Mouse (Mus musculus) sigmoid colon, adult 10 weeks (tissue): ENCODE results near the gene Clptm1l. TPM values are rescaled to one million over a fixed set of nuclear protein-coding genes. Genes with fewer than 3 reads are reported as not detected.

Experiments used
- polyA plus RNA-seq: library from polyadenylated mRNA; stranded (reverse); fragments of 350-450 nt; fragmentation: Illumina TruSeq; extraction: RNeasy Lipid Tissue Mini Kit (QIAGEN cat#74804); gene quantifications from one replicate; pipeline ENCODE4 v1.2.3, GENCODE M21; 2014; ENCODE audit warnings: low read depth, low replicate concordance

Gene Clptm1l
- polyA plus RNA-seq = 89.8 TPM

DNA sequence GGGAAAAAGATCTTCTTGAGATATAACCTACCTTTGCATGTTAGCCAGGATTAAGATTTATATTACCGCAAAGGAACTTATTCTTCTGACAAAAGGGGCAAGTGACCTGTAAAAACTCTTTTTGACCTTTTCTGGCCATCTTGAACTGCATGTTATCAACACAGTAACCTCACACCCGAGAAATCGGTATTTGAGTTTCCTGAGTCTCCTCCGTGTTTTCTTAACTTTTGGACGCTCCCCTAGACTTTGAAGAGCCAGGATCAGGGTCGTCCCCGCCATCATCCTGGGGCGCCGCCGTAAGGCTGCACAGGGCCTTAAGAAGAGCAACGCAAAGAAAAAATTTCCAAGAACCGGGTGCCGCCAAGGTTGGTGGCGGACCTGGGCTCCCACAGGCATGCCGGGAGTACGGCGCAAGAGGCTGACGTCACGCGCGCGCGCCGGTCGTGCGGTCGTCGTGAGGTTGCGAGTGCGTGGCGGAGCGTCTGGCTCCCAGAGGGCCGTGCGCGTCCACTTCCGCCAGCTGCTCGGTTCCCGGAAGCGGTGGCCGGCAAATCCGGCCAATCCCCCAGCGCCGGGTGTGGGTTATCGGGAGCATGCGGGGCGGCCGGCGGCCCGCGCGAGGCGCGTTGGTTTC, at the start of gene Clptm1l:
Gene Clptm1l, plus strand, starts transcription at position 485 of the 634 bp plus-strand sequence.

DNA sequence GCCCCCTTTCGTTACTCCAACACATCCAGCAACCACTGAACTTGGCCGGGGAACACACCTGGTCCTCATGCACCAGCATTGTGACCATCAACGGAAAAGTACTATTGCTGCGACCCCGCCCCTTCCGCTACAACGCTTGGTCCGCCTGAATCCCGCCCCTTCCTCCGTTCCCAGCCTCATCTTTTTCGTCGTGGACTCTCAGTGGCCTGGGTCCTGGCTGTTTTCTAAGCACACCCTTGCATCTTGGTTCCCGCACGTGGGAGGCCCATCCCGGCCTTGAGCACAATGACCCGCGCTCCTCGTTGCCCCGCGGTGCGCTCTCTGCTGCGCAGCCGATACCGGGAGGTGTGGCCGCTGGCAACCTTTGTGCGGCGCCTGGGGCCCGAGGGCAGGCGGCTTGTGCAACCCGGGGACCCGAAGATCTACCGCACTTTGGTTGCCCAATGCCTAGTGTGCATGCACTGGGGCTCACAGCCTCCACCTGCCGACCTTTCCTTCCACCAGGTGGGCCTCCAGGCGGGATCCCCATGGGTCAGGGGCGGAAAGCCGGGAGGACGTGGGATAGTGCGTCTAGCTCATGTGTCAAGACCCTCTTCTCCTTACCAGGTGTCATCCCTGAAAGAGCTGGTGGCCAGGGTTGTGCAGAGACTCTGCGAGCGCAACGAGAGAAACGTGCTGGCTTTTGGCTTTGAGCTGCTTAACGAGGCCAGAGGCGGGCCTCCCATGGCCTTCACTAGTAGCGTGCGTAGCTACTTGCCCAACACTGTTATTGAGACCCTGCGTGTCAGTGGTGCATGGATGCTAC, 23.1 kb downstream of the Clptm1l start, which contains the start of gene Tert:
Gene Tert, plus strand, starts transcription at position 167 of the 805 bp plus-strand sequence.

Other genes starting within 250 kb of the Clptm1l start
- 10.2 TPM for gene Lpcat1, start 136.8 kb upstream of the Clptm1l start, polyA plus RNA-seq
- not detected for gene Slc6a3, start 67.3 kb upstream of the Clptm1l start, polyA plus RNA-seq
- 1.5 TPM for gene Tert, start 22.9 kb downstream of the Clptm1l start, polyA plus RNA-seq
- not detected for gene Slc6a18, start 74.0 kb downstream of the Clptm1l start, polyA plus RNA-seq
- gene Slc6a19, start 100.9 kb downstream of the Clptm1l start, polyA plus RNA-seq = 0.91 TPM
- gene Slc12a7, start 129.1 kb downstream of the Clptm1l start, polyA plus RNA-seq = 12.4 TPM
- gene Nkd2, start 243.6 kb downstream of the Clptm1l start, polyA plus RNA-seq = 3.6 TPM